Mouse (Mus musculus): ENCODE measurements around the gene Slc22a12. TPM values are rescaled to one million over a fixed set of nuclear protein-coding genes. Genes with fewer than 3 reads are reported as not detected.

Slc22a12 gene
- total and polyA plus RNA-seq, 3 experiments: 0.17 to 1.2 (median 0.94) TPM

DNA sequence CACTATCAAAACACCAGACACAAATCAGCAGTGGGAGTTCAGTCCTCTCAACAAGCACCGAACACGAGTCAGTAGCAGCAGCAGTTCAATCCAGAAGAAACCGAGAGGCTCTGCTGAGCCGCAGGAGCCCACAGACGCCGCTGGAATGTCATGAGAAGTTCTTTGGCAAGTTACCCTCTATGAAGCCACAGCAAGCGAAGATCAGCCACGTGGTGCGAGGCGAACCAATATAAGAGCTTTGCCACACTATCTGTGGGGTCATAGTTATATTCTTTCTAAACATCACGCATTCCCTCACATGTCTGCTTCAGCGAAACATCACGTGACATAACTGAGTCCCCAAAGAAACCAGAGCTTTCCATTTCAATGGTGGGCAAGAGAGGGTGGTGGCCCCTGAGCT lies 1.9 kb upstream of the Slc22a12 start:
- H3K9me3 ChIP-seq (replicated peaks; ENCODE audit: low read length): peaks cover 12% of the 10 kb centered on the region
- no peak for DNase-seq (ENCODE audit: extremely low read depth)
- peaks cover 32 to 64% of the 10 kb centered on the region in 2 experiments for H3K4me1 ChIP-seq (ENCODE audit: control insufficient read depth in 1 of 2, insufficient read depth in 2 of 2)
- H3K79me2 ChIP-seq (replicated peaks; ENCODE audit: control insufficient read depth, extremely low read depth, insufficient read depth, poor library complexity, severe bottlenecking): no peaks in the 10 kb centered on the region
- H3K36me3 ChIP-seq (replicated peaks in 1 of 2; ENCODE audit: control insufficient read depth in 1 of 2, insufficient read depth in 1 of 2, low read length in 1 of 2): no peaks in the 10 kb centered on the region
- no peak overlapping the region for H3K9ac ChIP-seq (ENCODE audit: insufficient read depth, low read depth)
- no peak overlapping the region for H3K4me3 ChIP-seq (replicated peaks in 1 of 3; ENCODE audit: low read depth in 2 of 3, low read length in 2 of 3, poor library complexity in 1 of 3)
- dilution Hi-C loops (cut with MboI; ENCODE audit: extremely low pct_ligation_motif_present, extremely low pct_unique_long_range_greater_than_20kb, low sequenced_read_pairs): no loop called here
- no peaks in the 10 kb centered on the region for H3K27me3 ChIP-seq (replicated peaks)
- no peak overlapping the region for H3K27ac ChIP-seq (ENCODE audit: insufficient read depth, low read depth)
- H3K4me2 ChIP-seq (ENCODE audit: insufficient read depth, low read depth, poor library complexity, severe bottlenecking): no peak overlapping the region
- TF ChIP-seq NELFE (IDR thresholded peaks at IDR 0.05; ENCODE audit: low read depth, low read length) (no peak), ZMIZ1 (IDR thresholded peaks at IDR 0.05; ENCODE audit: low read depth, low read length) (no peak)
- in situ Hi-C loops (cut with MboI; ENCODE audit: low pct_ligation_motif_present, low pct_unique_long_range_greater_than_20kb, low sequenced_read_pairs): loop anchor here (5.0 kb wide), 1 partner anchor 37 kb away; no protein-coding TSS in a partner anchor

DNA sequence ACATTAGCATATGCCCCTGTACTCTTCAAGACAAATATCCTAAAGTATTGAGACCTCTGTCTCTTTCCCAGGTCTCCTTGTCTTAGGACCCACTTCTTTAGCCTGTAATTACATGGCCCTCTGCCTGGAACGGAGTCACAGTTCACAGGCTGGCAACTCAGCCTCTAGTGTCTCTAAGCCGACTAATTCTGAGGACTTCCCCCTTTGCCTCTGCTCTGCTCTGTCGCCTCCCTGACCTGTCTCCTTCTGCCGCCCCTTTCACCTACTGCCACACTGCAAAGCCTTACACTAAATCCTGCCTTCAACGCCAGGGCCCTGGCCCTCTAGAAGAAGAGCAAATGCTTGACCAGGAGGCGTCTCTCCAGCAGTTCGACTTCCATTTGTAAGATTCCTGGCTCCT lies 686 bp upstream of the Slc22a12 start:
- in situ Hi-C loops (cut with MboI; ENCODE audit: low pct_ligation_motif_present, low pct_unique_long_range_greater_than_20kb, low sequenced_read_pairs): loop anchor here (5.0 kb wide), 1 partner anchor 36 kb away; no protein-coding TSS in a partner anchor

DNA sequence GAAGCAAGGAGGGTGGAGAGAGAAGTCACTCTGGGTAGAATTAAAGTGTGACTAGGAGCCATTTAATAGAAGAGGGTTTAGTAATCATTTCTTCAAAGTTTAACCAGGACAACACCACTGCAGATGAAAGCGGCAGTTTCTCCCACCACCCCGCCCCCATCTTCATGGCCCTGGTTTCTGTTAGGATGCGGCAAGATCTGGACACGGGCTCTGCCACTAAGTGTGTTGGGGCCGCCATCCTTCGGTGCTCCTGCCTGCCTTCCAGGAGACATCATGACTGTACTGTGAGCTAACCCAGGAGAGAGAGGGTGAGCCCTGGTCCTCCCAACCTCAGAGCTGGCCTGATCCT lies 177 bp upstream of the Slc22a12 start:
- no peak overlapping the region for H3K9ac ChIP-seq (ENCODE audit: insufficient read depth, low read depth)
- no peak overlapping the region for H3K4me3 ChIP-seq (replicated peaks in 1 of 3; ENCODE audit: low read depth in 2 of 3, low read length in 2 of 3, poor library complexity in 1 of 3)
- no peak for TF ChIP-seq GABPA (IDR thresholded peaks at IDR 0.05; ENCODE audit: insufficient replicate concordance, low read depth, low read length)
- TF ChIP-seq NRF1 (IDR thresholded peaks at IDR 0.05; ENCODE audit: low read depth, low read length): no peak
- no peaks in the 10 kb centered on the region for H3K79me2 ChIP-seq (replicated peaks; ENCODE audit: control insufficient read depth, extremely low read depth, insufficient read depth, poor library complexity, severe bottlenecking)
- H3K9me3 ChIP-seq (replicated peaks; ENCODE audit: low read length): peaks cover 12% of the 10 kb centered on the region
- in situ Hi-C loops (cut with MboI; ENCODE audit: low pct_ligation_motif_present, low pct_unique_long_range_greater_than_20kb, low sequenced_read_pairs) (loop anchor here (5.0 kb wide), 1 partner anchor 36 kb away; no protein-coding TSS in a partner anchor), dilution Hi-C loops (cut with MboI; ENCODE audit: extremely low pct_ligation_motif_present, extremely low pct_unique_long_range_greater_than_20kb, low sequenced_read_pairs) (no loop called here)
- H3K36me3 ChIP-seq (replicated peaks in 1 of 2; ENCODE audit: control insufficient read depth in 1 of 2, insufficient read depth in 1 of 2, low read length in 1 of 2): no peaks in the 10 kb centered on the region
- no peaks in the 10 kb centered on the region for H3K27me3 ChIP-seq (replicated peaks)
- no peak overlapping the region for H3K4me2 ChIP-seq (ENCODE audit: insufficient read depth, low read depth, poor library complexity, severe bottlenecking)
- H3K4me1 ChIP-seq (ENCODE audit: control insufficient read depth in 1 of 2, insufficient read depth in 2 of 2): peaks cover 32 to 67% of the 10 kb centered on the region in 2 experiments
- no peak for DNase-seq (ENCODE audit: extremely low read depth)
- H3K27ac ChIP-seq (ENCODE audit: insufficient read depth, low read depth): no peak overlapping the region

More for the DNA sequence above, 686 bp upstream of the Slc22a12 start:
- no peaks in the 10 kb centered on the region for H3K79me2 ChIP-seq (replicated peaks; ENCODE audit: control insufficient read depth, extremely low read depth, insufficient read depth, poor library complexity, severe bottlenecking)
- no peak overlapping the region for H3K4me3 ChIP-seq (replicated peaks in 1 of 3; ENCODE audit: low read depth in 2 of 3, low read length in 2 of 3, poor library complexity in 1 of 3)
- H3K9ac ChIP-seq (ENCODE audit: insufficient read depth, low read depth): no peak overlapping the region
- no peak overlapping the region for H3K27ac ChIP-seq (ENCODE audit: insufficient read depth, low read depth)
- H3K9me3 ChIP-seq (replicated peaks; ENCODE audit: low read length): peaks cover 12% of the 10 kb centered on the region
- H3K4me1 ChIP-seq (ENCODE audit: control insufficient read depth in 1 of 2, insufficient read depth in 2 of 2): peaks cover 32 to 67% of the 10 kb centered on the region in 2 experiments
- H3K36me3 ChIP-seq (replicated peaks in 1 of 2; ENCODE audit: control insufficient read depth in 1 of 2, insufficient read depth in 1 of 2, low read length in 1 of 2): no peaks in the 10 kb centered on the region
- H3K27me3 ChIP-seq (replicated peaks): no peaks in the 10 kb centered on the region
- TF ChIP-seq E2F4 (IDR thresholded peaks at IDR 0.05; ENCODE audit: insufficient replicate concordance, low read depth, low read length) (no peak), NRF1 (IDR thresholded peaks at IDR 0.05; ENCODE audit: low read depth, low read length) (no peak), CHD2 (IDR thresholded peaks at IDR 0.05; ENCODE audit: low read length) (no peak), MAX (IDR thresholded peaks at IDR 0.05; ENCODE audit: low read length) (no peak), RAD21 (IDR thresholded peaks at IDR 0.05; ENCODE audit: low read depth, low read length) (no peak), SMC3 (IDR thresholded peaks at IDR 0.05; ENCODE audit: low read depth, low read length) (no peak), KAT2A (IDR thresholded peaks at IDR 0.05; ENCODE audit: insufficient replicate concordance, low read length) (no peak), USF1 (IDR thresholded peaks at IDR 0.05; ENCODE audit: low read depth, low read length) (no peak), ZKSCAN1 (IDR thresholded peaks at IDR 0.05; ENCODE audit: borderline replicate concordance, low read depth, low read length) (no peak), IRF4 (IDR thresholded peaks at IDR 0.05; ENCODE audit: low read depth, low read length) (no peak), POLR2A (IDR thresholded peaks at IDR 0.05; ENCODE audit: low read depth, low read length) (no peak), HCFC1 (IDR thresholded peaks at IDR 0.05; ENCODE audit: low read depth, low read length) (no peak), GABPA (IDR thresholded peaks at IDR 0.05; ENCODE audit: insufficient replicate concordance, low read depth, low read length) (no peak), RCOR1 (conservative IDR thresholded peaks at IDR 0.05; ENCODE audit: low read depth, low read length) (no peak)
- H3K4me2 ChIP-seq (ENCODE audit: insufficient read depth, low read depth, poor library complexity, severe bottlenecking): no peak overlapping the region
- dilution Hi-C loops (cut with MboI; ENCODE audit: extremely low pct_ligation_motif_present, extremely low pct_unique_long_range_greater_than_20kb, low sequenced_read_pairs): no loop called here
- peak; percentile 48 for DNase-seq (ENCODE audit: extremely low read depth)
